Mouse (Mus musculus) limb, embryonic 13.5 days (tissue): ENCODE data around the gene Ptk6. TPM values are rescaled to one million over a fixed set of nuclear protein-coding genes. Genes with fewer than 3 reads are reported as not detected.

Experiments used
- ATAC-seq: fragments of 200-750 bp; cut with Nextera tagmentation; 2 replicates; pipeline ENCODE4 v1.8.0; 2017; ENCODE audit warnings: low read depth, moderate number of reproducible peaks, moderate TSS enrichment; ENCODE audit not compliant: low FRiP score
- H3K27ac ChIP-seq: fragments of 300-500 bp; sonication (generic); 2 replicates; pipeline ENCODE4 v1.5.1; 2015; ENCODE audit warnings: inconsistent platforms, mild to moderate bottlenecking, moderate library complexity
- H3K27me3 ChIP-seq: fragments of 300-500 bp; sonication (generic); 2 replicates; pipeline ENCODE4 v1.6.1; 2015; ENCODE audit warnings: mild to moderate bottlenecking, inconsistent platforms
- H3K36me3 ChIP-seq: fragments of 300-500 bp; sonication (generic); 2 replicates; pipeline ENCODE4 v1.6.1; 2015; ENCODE audit warnings: inconsistent platforms, mild to moderate bottlenecking, moderate library complexity
- H3K4me1 ChIP-seq: fragments of 300-500 bp; sonication (generic); 2 replicates; pipeline ENCODE4 v1.6.1; 2015; ENCODE audit warnings: inconsistent platforms
- H3K4me2 ChIP-seq: fragments of 300-500 bp; sonication (generic); replicated peaks from 2 replicates; pipeline ENCODE4 v1.6.1; 2015; ENCODE audit warnings: inconsistent platforms, mild to moderate bottlenecking, moderate library complexity
- H3K4me3 ChIP-seq: fragments of 300-500 bp; sonication (generic); 2 replicates; pipeline ENCODE4 v1.5.1; 2015; ENCODE audit warnings: moderate library complexity, mild to moderate bottlenecking, inconsistent platforms
- H3K9ac ChIP-seq: fragments of 300-500 bp; sonication (generic); 2 replicates; pipeline ENCODE4 v1.6.1; 2015; ENCODE audit warnings: mild to moderate bottlenecking, inconsistent platforms
- H3K9me3 ChIP-seq: fragments of 300-500 bp; sonication (generic); 2 replicates; pipeline ENCODE4 v1.6.1; 2016; ENCODE audit warnings: inconsistent platforms
- WGBS: fragments of 180-500 bp; shearing (Covaris S2); methylation state at CpG from one replicate; pipeline ENCODE4 v1.1.7; 2015; 5-methylcytosine and 5-hydroxymethylcytosine counted together
- polyA plus RNA-seq: library from polyadenylated mRNA; unstranded; fragments of >200 nt; fragmentation: Nextera tagmentation; extraction: Ambion mirVana; gene quantifications from 2 replicates; pipeline ENCODE4 v1.2.1, GENCODE M21; 2015

Gene Ptk6
- polyA plus RNA-seq, 1 experiment from 2014 or later = not detected

- peaks cover 85% of the 10 kb centered on the region for H3K27me3 ChIP-seq
- H3K4me1 ChIP-seq = peaks cover 16% of the 10 kb centered on the region
- H3K9ac ChIP-seq = peak overlapping the region; percentile 55; the same call in 1 of the 2 replicates
- H3K4me2 ChIP-seq = peak overlapping the region; percentile 91
- peak overlapping the region; percentile 51 for H3K4me3 ChIP-seq
- WGBS = under 1% methylated on average over 47 of the region's 61 CpGs
- no peaks in the 10 kb centered on the region for H3K9me3 ChIP-seq
- no peaks in the 10 kb centered on the region for H3K36me3 ChIP-seq
- peak; percentile 41; the same call in 1 of the 2 replicates for ATAC-seq
- no peak overlapping the region for H3K27ac ChIP-seq
These were observed 54.9 kb downstream of the Ptk6 start for GRCm38 (mm10) chr2:181147546-181148317.

GRCm38 (mm10) chr2:181146976-181147545, 55.5 kb downstream of the Ptk6 start:
- WGBS = 50% methylated on average over 4 of the region's 4 CpGs
- no peak overlapping the region for H3K27ac ChIP-seq
- H3K9me3 ChIP-seq = no peaks in the 10 kb centered on the region
- H3K4me1 ChIP-seq = peaks cover 16% of the 10 kb centered on the region
- peak overlapping the region; percentile 51 for H3K4me3 ChIP-seq
- peaks cover 82% of the 10 kb centered on the region for H3K27me3 ChIP-seq
- H3K9ac ChIP-seq = no peak overlapping the region; the same call in 1 of the 2 replicates
- no peak for ATAC-seq
- H3K36me3 ChIP-seq = no peaks in the 10 kb centered on the region
- peak overlapping the region; percentile 91 for H3K4me2 ChIP-seq

DNA sequence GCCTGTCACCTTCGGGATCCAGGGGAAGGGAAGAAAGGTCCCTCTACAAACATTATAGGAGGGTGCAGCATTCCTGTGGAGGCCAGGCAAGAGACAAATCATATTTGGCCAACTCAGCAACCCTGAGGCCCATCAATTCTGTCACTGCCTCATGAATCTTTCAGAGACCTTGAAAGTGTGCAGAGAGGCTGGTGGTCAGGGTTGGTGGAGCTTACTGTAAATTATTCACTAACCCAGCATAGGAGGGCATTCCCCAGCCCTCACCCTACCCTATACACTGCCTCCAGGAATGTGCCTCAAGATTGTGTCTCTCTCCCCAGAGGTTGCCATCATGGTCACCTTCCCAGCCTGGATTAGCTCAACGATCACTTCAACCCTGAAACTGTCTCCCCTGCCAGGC, 57.9 kb downstream of the Ptk6 start:
- Histone ChIP-seq H3K27me3 (peaks cover 62% of the 10 kb centered on the region), H3K27ac (no peak overlapping the region), H3K4me2 (no peak overlapping the region), H3K4me3 (no peak overlapping the region), H3K9ac (no peak overlapping the region), H3K36me3 (no peaks in the 10 kb centered on the region), H3K4me1 (peaks cover 16% of the 10 kb centered on the region), H3K9me3 (no peaks in the 10 kb centered on the region)
- WGBS = 79% methylated on average over 2 of the region's 2 CpGs
- no peak for ATAC-seq

Other genes with a start within 250 kb of the Ptk6 start
- gene Nkain4, start 248.1 kb downstream of the Ptk6 start, polyA plus RNA-seq = 7.7 and 10.6 TPM in 2 replicates
- 143 and 156 TPM in 2 replicates for gene Arfgap1, start 235.6 kb downstream of the Ptk6 start, polyA plus RNA-seq
- gene Col20a1, start 216.3 kb downstream of the Ptk6 start, polyA plus RNA-seq = 1.4 and 1.6 TPM in 2 replicates
- gene Chrna4, start 159.2 kb downstream of the Ptk6 start, polyA plus RNA-seq = 1.7 and 2.4 TPM in 2 replicates
- 0.29 and 0.34 TPM in 2 replicates for gene Kcnq2, start 67.5 kb downstream of the Ptk6 start, polyA plus RNA-seq
- gene Eef1a2, start 45.8 kb downstream of the Ptk6 start, polyA plus RNA-seq = not detected in 2 replicates
- 352 and 375 TPM in 2 replicates for gene Ppdpf, start 15.5 kb downstream of the Ptk6 start, polyA plus RNA-seq
- gene Srms, start 10.4 kb upstream of the Ptk6 start, polyA plus RNA-seq = 0.15 and 0.19 TPM in 2 replicates
- gene Fndc11, start 17.2 kb upstream of the Ptk6 start, polyA plus RNA-seq = 0.17 and 0.42 TPM in 2 replicates
- 1.6 and 1.8 TPM in 2 replicates for gene Helz2, start 39.2 kb upstream of the Ptk6 start, polyA plus RNA-seq
- 16.5 and 17.8 TPM in 2 replicates for gene Gmeb2, start 85.2 kb upstream of the Ptk6 start, polyA plus RNA-seq
- 0.84 and 3.3 TPM in 2 replicates for gene Stmn3, start 111.7 kb upstream of the Ptk6 start, polyA plus RNA-seq
- 43.2 and 48.8 TPM in 2 replicates for gene Rtel1, start 117.0 kb upstream of the Ptk6 start, polyA plus RNA-seq
- gene Zgpat, start 162.1 kb upstream of the Ptk6 start, polyA plus RNA-seq = 43.9 and 49.5 TPM in 2 replicates
- 77.1 and 79.2 TPM in 2 replicates for gene Arfrp1, start 162.6 kb upstream of the Ptk6 start, polyA plus RNA-seq
- 26.5 and 28.1 TPM in 2 replicates for gene Lime1, start 177.3 kb upstream of the Ptk6 start, polyA plus RNA-seq